In genomic region chr6:18372447-18373228, GRCm38 (mm10) we compare ENCODE assay signal across 8 mouse cellular contexts.
A peak's percentile ranks its signal among the peaks of the same experiment; 100 is the strongest.
DNase-seq lines count a peak whose midpoint lies in the region; ATAC-seq and TF ChIP-seq lines count a peak whose summit lies in the region.

No protein-coding gene starts in this region.

- H3K4me2 ChIP-seq in embryonic facial prominence, embryonic 14.5 days (ENCODE audit: low read depth, low read length), result no peak overlapping the region
- H3K4me2 ChIP-seq in lung, postnatal 0 days (replicated peaks; ENCODE audit: low read depth, low read length), result no peak overlapping the region

- intact Hi-C loops in heart, postnatal 25 days (cut with DNase I), result loop anchor here (2.0 kb wide), 1 partner anchor 286 kb away; no protein-coding TSS in a partner anchor

- DNase-seq in adrenal gland, postnatal 36 days, result peak; percentile 57 to 71
- peak; percentile 90 for DNase-seq in embryonic facial prominence, embryonic 14.5 days (ENCODE audit: low spot score)
- peak; percentile 1 for DNase-seq in heart, postnatal 25 days (ENCODE audit: low spot score)
- peak; percentile 93 for DNase-seq in large intestine, adult 2 months (ENCODE audit: low read depth, low spot score)
- DNase-seq in lung, postnatal 0 days (ENCODE audit: low spot score), result peak; percentile 94
- DNase-seq in retina, postnatal 1 day, result peak; percentile 70
- peak; percentile 29 for DNase-seq in urinary bladder, adult 2 months (ENCODE audit: low spot score)

- TF ChIP-seq CTCF in E14TG2a.4 (conservative IDR thresholded peaks at IDR 0.05; ENCODE audit: low read length), result peak; percentile 47
- TF ChIP-seq CTCF in lung, postnatal 0 days (IDR thresholded peaks at IDR 0.05), result peak; percentile 86

- no peaks in the 10 kb centered on the region for H3K36me3 ChIP-seq in E14TG2a.4 (ENCODE audit: insufficient read depth, low read length)
- H3K36me3 ChIP-seq in embryonic facial prominence, embryonic 14.5 days (ENCODE audit: control insufficient read depth, insufficient read depth, low read length), result no peaks in the 10 kb centered on the region
- no peaks in the 10 kb centered on the region for H3K36me3 ChIP-seq in lung, postnatal 0 days (ENCODE audit: insufficient read depth, low read length)

- H3K27ac ChIP-seq in embryonic facial prominence, embryonic 14.5 days (replicated peaks; ENCODE audit: low read depth, low read length), result no peak overlapping the region
- H3K27ac ChIP-seq in lung, postnatal 0 days (ENCODE audit: low read length), result peak overlapping the region; percentile 47; the same call in 1 of the 2 replicates

- H3K9ac ChIP-seq in embryonic facial prominence, embryonic 14.5 days (ENCODE audit: low read depth, low read length), result no peak overlapping the region
- no peak overlapping the region for H3K9ac ChIP-seq in lung, postnatal 0 days (replicated peaks; ENCODE audit: low read depth)

- H3K4me3 ChIP-seq in E14TG2a.4 (replicated peaks; ENCODE audit: low read length), result no peak overlapping the region
- no peak overlapping the region for H3K4me3 ChIP-seq in embryonic facial prominence, embryonic 14.5 days (ENCODE audit: low read depth, low read length)
- H3K4me3 ChIP-seq in lung, postnatal 0 days (ENCODE audit: low read depth, low read length), result no peak overlapping the region

- peak; percentile 81 for TF ChIP-seq EP300 in lung, postnatal 0 days (IDR thresholded peaks at IDR 0.05)

- 27% methylated on average over 7 of the region's 7 CpGs for WGBS in embryonic facial prominence, embryonic 14.5 days
- WGBS in large intestine, adult 2 months, result 13% methylated on average over 7 of the region's 7 CpGs
- 21% methylated on average over 7 of the region's 7 CpGs for WGBS in lung, postnatal 0 days

- H3K4me1 ChIP-seq in E14TG2a.4 (replicated peaks; ENCODE audit: low read depth, low read length), result no peaks in the 10 kb centered on the region
- H3K4me1 ChIP-seq in embryonic facial prominence, embryonic 14.5 days (ENCODE audit: control insufficient read depth, insufficient read depth, low read length), result no peaks in the 10 kb centered on the region
- H3K4me1 ChIP-seq in lung, postnatal 0 days (ENCODE audit: insufficient read depth, low read depth, low read length), result no peaks in the 10 kb centered on the region

- no peaks in the 10 kb centered on the region for H3K9me3 ChIP-seq in E14TG2a.4 (ENCODE audit: low read length)
- H3K9me3 ChIP-seq in embryonic facial prominence, embryonic 14.5 days (ENCODE audit: control insufficient read depth, low read length), result no peaks in the 10 kb centered on the region
- H3K9me3 ChIP-seq in lung, postnatal 0 days (ENCODE audit: low read length), result no peaks in the 10 kb centered on the region

- H3K27me3 ChIP-seq in E14TG2a.4 (ENCODE audit: insufficient read depth, low read length), result no peaks in the 10 kb centered on the region
- no peaks in the 10 kb centered on the region for H3K27me3 ChIP-seq in embryonic facial prominence, embryonic 14.5 days (replicated peaks; ENCODE audit: control insufficient read depth, insufficient read depth, low read length)
- H3K27me3 ChIP-seq in lung, postnatal 0 days (replicated peaks; ENCODE audit: insufficient read depth, low read length), result no peaks in the 10 kb centered on the region

- ATAC-seq in embryonic facial prominence, embryonic 14.5 days (ENCODE audit: low read depth), result peak; percentile 64
- peak; percentile 95 for ATAC-seq in lung, postnatal 0 days

Comparison
In these comparisons a context has a peak if more than half of its experiments do, and no peak if none do; other contexts are left out.
1. DNase-seq: peak in every context shown above with its lines; median percentile 94 in lung, postnatal 0 days; 93 in large intestine, adult 2 months; 90 in embryonic facial prominence, embryonic 14.5 days; 70 in retina, postnatal 1 day; 64 in adrenal gland, postnatal 36 days; 29 in urinary bladder, adult 2 months; 1 in heart, postnatal 25 days.